Mouse (Mus musculus) liver, embryonic 14.5 days (tissue): Measurements from ENCODE around the gene Cysrt1.

Experiments
- CTCF ChIP-seq: IDR thresholded peaks from 2 replicates; pipeline ENCODE4 v1.5.1; 2016; ENCODE audit warnings: antibody characterized with exemption, low read depth, control low read depth
- EP300 ChIP-seq: IDR thresholded peaks from 2 replicates; pipeline ENCODE4 v1.6.1; 2016; ENCODE audit warnings: antibody characterized with exemption, low read depth

GRCm38 (mm10) chr2:25238106-25238505 is 4.1 kb downstream of the Cysrt1 start:
- TF ChIP-seq CTCF (no peak), EP300 (no peak)
